Mouse (Mus musculus) embryonic fibroblast, embryonic 13.5 days (primary cell): ENCODE results near the gene Zfp568.

ENCODE experiments used
- CTCF ChIP-seq: IDR thresholded peaks from 2 replicates; pipeline ENCODE4 v1.5.1; 2011; ENCODE audit warnings: mild to moderate bottlenecking, control low read depth, low read length, moderate library complexity, borderline replicate concordance; ENCODE audit not compliant: insufficient read depth
- POLR2A ChIP-seq: IDR thresholded peaks from 2 replicates; pipeline ENCODE4 v1.6.1; 2011; ENCODE audit warnings: low read depth, mild to moderate bottlenecking, control low read depth, low read length, moderate library complexity

GRCm38 (mm10) chr7:29981860-29982259 lies 1.9 kb upstream of the Zfp568 start:
- TF ChIP-seq POLR2A (no peak), CTCF (no peak)
